Mouse (Mus musculus) fat pad, adult 2 months (tissue): ENCODE results near the gene Ripply1.
"Not testable (repeated sequence)": the region's sequence is repeated elsewhere in the genome, so short reads cannot be mapped to it uniquely, and the experiment has no call there.

Experiments
- DNase-seq: peaks from one replicate; pipeline ENCODE4 v3.0.0-alpha.2; 2011; ENCODE audit warnings: low read depth, low spot score; ENCODE audit errors: extremely low read depth

Ripply1 gene

DNA sequence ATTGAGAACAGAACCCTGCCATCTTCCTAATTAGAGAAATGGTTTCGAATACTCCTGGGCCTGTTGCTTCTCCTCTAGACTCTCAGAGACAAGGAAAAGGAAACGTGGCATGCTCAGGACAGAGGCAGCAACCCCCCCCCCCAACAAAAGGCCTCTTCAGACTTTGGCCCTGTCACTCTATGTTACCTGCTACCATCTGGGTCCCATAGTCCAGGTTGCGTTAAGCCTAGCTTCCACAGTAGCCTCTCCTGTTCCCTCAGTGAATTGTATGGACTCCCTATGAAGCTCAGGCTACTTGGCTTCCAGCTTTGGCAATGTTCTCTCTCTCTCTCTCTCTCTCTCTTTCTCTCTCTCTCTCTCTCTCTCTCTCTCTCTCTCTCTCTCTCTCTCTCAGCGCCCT, 590 bp downstream of the Ripply1 start:
- no peak for DNase-seq

DNA sequence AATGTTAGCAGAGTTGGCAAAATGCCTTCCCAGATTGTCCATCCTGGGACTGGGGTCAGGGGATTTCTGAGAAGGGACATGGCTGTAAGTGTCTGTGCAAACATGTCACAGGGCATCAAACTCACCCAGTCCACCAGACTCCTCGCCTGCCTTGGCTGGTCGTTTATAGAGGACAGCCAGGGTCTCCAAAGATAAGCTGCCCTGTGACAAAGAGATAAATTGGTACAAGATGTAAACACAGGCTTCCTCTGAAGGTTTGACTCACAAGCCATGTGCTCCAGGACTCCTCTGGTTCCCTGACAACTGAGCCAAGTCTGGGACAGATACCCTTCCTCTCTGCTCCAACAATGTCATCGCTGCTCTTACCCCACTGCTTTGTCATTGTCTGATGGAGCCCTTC, 1.2 kb downstream of the Ripply1 start:
- no peak for DNase-seq

DNA sequence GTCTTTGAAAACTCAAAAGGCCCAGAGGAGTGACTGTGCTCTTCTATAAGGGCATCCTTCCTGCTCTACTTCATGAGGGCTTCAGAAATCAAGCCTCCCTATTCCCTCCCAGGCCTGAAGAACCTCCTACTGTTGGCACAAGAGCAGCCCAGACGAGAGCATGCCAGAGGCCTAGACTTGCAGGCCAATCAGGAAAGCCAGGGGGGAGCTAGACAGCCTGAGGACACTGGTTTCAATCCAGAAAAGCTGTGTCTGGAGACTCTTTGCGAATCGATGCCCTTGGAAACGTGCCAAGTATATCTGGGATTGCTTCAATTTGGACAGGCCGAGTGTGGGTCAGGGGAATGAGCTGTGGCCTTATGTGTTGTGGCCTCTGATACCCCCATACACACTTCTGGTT, 2.8 kb downstream of the Ripply1 start:
- DNase-seq = no peak

DNA sequence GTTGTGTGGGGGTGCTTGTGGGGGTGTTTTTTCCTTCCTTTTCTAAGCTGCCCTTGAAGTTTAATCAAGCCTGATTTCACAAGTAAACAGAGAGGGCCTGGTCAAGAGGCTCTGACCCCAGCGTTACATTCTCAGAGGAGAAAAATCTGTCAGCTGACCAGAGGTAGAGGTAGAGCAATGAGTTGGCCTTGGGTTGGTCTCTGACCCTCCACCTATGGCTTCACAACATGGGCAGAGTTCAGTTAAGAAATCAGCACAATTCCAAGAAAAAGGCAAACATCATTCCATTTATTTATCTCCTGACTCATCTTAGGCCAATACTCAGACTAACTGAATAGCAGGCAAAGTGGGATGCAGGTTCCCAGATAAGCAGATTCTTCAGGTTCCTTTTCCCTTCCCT, 3.3 kb downstream of the Ripply1 start:
- DNase-seq = no peak

DNA sequence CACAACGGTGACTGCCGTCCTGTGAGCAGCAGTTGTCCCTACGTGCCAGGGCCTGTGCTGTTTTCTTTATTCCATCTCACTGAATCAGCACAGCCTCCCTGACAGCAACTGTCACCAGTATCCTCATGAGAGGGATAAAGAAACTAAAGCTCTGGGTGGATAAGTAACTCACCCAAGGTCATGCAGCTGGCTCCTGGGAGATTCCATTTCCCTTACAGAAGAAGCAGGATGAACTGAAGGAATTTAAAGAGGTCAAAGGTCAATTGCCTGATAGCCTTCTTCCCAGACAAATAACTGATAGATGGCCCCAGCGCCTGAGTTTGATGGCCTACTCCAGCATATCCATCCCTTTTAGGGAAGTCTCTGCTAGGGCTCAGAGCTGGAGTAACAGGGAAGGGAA, 4.8 kb downstream of the Ripply1 start:
- no peak for DNase-seq

DNA sequence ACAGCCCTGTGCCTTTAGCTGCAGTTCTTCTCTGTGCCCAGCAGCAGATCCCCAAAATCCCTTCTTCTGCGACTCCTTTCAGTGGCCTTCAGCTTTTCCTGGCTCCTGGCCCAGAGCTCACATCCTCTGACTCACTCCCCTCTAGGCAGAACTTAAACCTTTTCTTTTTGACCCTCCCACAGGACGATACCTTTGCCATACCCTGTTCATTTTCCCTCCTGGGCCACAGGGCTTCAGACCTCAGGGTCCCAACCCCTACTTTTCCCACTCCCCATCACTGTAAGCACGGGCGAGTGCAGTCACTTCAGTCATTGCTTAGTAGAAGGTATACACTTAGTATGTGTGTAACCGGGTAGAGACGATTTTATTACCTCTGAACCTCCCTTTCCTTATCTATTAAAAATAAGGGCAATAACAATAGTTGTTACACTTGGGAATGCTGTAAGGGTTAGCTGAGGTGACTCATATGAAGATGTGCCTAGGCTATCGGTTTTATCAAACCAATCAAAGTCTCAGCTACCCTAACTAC, 7.0 kb downstream of the Ripply1 start:
- no peak for DNase-seq

DNA sequence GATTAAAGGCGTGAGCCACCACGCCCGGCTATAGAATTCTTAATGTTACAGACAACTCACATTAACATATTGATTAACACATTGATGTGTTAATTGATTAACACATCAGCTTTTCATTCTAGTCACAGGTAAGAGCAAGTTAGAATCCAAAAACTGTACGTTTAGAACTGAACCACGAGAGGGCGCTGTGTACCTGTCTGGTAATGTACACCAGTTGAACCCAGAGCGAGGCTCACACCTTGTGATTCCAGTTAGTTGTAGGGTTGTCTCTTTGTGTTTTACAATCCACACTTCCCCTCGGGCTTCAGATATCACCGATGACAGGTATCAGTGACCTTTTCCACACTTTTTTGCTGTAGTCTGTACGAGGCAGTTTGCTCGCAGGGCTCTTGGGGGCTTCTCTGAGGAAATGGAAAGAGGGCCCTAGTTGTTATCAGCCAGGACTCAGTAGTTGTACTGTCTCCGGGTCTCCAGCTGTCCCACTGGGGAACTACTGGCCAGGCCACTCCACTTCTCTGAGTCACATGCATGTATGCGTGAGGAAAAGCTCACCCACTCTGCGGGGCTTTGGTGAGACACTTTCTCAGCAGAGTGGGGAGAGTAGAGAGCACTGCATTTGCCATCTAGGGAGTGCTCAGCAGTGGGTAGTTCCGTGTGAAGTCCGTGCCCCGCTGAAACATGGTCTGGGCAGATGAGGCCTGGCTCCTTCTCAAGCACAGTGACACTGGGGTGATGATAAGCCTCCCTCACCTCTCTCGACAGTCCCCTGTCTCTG, 7.7 kb downstream of the Ripply1 start:
- DNase-seq = no peak

DNA sequence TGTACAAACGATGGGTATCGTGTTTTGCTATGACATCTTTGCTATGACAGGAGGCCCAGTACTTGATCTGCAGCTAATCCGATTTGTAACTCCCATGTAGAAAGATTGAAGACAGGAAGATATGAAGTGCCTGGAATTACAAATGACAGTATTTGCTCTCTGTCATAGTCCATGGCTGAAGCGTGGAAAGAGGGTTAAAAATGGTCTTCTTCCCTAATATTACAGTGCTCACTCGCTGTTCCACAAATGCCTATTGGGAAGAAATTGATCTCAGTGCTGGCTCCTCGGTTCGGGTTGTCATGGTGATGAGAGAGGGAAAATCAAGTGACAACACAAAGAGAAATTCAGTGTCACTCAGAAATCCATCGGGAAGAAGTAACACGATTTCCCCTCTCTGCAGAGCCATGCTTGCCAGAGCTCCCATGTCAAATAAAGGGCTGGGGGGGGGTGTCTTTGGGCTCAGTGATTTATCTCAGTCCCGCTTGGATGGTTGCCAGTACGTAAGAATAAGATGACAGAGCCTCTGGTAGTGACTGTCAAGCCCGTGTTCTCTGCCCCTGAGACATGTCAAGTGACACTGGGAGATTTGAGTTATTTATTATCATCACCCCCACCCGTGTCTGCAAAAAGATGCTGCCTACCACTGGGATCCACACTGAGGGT, 12.0 kb downstream of the Ripply1 start:
- no peak for DNase-seq

DNA sequence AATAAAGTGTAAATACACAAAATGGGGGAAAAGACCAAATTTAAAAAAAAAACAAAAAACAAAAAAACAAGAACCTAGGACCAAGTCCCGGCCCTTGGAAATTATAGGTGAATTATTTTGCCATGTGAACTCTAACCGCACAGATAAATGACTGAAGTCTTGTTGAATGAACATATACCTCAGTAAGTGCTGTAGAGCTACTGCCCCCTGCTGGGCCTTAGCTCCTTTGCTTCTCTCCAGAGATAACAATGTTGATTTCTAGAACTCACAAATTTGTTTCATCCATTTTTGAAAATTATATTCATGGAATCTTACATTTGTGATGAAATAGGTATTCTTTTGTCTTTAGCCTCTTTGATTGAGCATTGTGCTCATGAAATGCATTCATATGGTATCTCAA, 19.6 kb downstream of the Ripply1 start:
- DNase-seq = no peak

DNA sequence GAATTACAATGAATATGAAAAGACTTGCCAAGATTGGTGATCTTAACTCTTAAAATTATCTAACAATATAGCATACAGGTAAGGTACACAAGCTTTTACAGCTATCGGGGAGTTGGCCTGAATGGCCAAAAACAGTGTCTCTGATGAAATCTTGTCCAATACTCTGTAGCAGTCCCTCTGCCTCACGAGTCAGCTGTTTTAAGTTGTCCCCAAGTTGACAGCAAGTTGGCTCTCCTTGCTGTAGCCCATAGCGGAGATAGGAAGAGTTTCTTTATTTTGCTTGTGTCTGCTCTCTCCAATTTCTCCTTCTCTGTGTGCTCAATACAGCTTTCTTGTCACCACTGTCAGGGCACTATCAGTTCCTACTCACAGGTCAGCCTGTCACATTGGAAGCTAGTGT, 23.5 kb downstream of the Ripply1 start:
- DNase-seq = not testable (repeated sequence)

DNA sequence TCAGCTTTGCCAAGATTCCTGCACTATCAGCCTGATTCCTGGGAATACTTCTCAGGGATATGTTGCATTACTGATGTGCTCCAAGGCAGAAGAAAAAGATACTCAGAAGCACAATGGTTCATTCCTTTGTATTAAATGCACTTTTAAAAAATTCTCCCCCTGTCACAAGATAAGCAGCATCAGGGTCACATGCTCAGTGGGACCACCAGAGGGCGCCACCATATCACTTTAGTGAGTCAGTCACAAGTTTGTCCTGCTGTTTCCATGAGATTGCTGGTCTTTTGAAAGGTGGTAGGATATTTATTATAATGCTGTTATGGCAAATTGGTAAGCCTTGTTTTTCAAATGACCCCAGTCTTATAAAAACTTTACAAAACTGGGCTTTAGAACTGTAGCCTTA, 30.3 kb downstream of the Ripply1 start:
- no peak for DNase-seq

DNA sequence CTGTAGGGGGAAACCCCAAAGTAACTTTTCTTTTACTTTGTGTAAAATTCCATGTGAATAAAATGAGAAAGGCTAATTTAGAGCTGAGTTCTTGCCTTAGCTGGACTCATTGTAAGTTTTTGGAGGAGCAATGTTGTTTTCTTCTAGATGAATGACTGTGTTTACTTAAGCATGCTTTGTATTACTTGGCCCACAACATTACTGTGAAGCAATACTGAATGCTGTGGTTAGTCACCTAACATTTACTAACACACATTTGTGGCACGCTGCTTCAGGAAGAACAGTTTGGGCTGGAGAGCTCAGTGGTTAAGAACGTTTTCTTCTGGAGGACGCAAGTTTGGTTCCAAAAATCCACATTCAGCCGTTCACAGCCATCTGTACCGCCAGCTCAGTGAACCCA, 45.1 kb downstream of the Ripply1 start:
- no peak for DNase-seq

DNA sequence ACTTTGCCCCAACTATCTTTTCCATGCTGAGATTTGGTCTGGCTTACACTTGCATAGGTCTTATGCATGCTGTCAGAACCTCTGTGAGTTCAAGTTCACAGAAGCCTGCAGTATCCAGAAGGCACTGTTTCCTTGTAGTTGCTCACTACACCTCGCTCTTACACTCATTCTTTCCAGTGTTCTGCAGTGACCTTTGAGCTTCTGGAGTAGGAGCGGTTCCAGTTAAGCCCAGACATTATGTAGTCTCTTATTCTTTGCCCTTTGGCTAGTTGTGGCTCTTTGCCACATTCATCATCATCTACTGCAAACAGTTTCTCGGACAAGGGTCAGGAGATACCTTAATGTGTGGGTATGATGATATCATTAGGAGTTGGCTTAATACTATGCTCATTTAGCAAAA, 51.6 kb downstream of the Ripply1 start:
- no peak for DNase-seq
